Comparison of ENCODE assay signal across 13 mouse cellular contexts in genomic region chr2:26201926-26202848, GRCm38 (mm10). TPM values are rescaled to one million over a fixed set of nuclear protein-coding genes. Genes with fewer than 3 reads are reported as not detected.
DNase-seq lines count a peak whose midpoint lies in the region; ATAC-seq and TF ChIP-seq lines count a peak whose summit lies in the region.
"Had no signal": no experiment of that assay in that cellular context is flagged by ENCODE, and none has a peak within 500 bp of the region (broad histone marks: within the 10 kb centered on the region; RNA-seq: fewer than 3 reads in every experiment).

No protein-coding gene starts in this region.

- H3K36me3 ChIP-seq in heart, embryonic 15.5 days, result no peaks in the 10 kb centered on the region
- no peaks in the 10 kb centered on the region for H3K36me3 ChIP-seq in forebrain, postnatal 0 days (ENCODE audit: insufficient read depth)
- no peaks in the 10 kb centered on the region for H3K36me3 ChIP-seq in midbrain, postnatal 0 days (ENCODE audit: insufficient read depth, low read length)

- WGBS in heart, embryonic 15.5 days, result 1% methylated on average over 77 of the region's 77 CpGs
- 2% methylated on average over 77 of the region's 77 CpGs for WGBS in forebrain, postnatal 0 days
- 1% methylated on average over 76 of the region's 77 CpGs for WGBS in midbrain, postnatal 0 days

- intact Hi-C loops in heart, postnatal 14 days (cut with DNase I), result no loop called here
- intact Hi-C loops in heart, postnatal 36 days (cut with DNase I), result no loop called here

- no peak for DNase-seq in heart, postnatal 14 days
- DNase-seq in adrenal gland, postnatal 25 days, result peak; percentile 34
- peak; percentile 51 for DNase-seq in forebrain, postnatal 0 days
- DNase-seq in midbrain, postnatal 0 days (ENCODE audit: low spot score), result no peak
- no peak for DNase-seq in heart, postnatal 36 days
- no peak for DNase-seq in layer of hippocampus, adult 9-10 months (ENCODE audit: low spot score)
- DNase-seq: cerebellum, adult 9-11 months had no signal

- TF ChIP-seq CTCF in forebrain, postnatal 0 days (IDR thresholded peaks at IDR 0.05; ENCODE audit: low read depth), result no peak
- TF ChIP-seq CTCF in midbrain, postnatal 0 days (IDR thresholded peaks at IDR 0.05), result no peak

- H3K9me3 ChIP-seq in heart, embryonic 15.5 days (replicated peaks), result no peaks in the 10 kb centered on the region
- no peaks in the 10 kb centered on the region for H3K9me3 ChIP-seq in forebrain, postnatal 0 days (ENCODE audit: low read length)
- H3K9me3 ChIP-seq in midbrain, postnatal 0 days (ENCODE audit: low read length), result no peaks in the 10 kb centered on the region

- H3K4me1 ChIP-seq in heart, embryonic 15.5 days (replicated peaks), result peaks cover 26% of the 10 kb centered on the region
- peaks cover 12% of the 10 kb centered on the region; the same call in 1 of the 2 replicates for H3K4me1 ChIP-seq in forebrain, postnatal 0 days (ENCODE audit: insufficient read depth)
- peaks cover 13% of the 10 kb centered on the region; the same call in 1 of the 2 replicates for H3K4me1 ChIP-seq in midbrain, postnatal 0 days (ENCODE audit: insufficient read depth, low read length)

- peak overlapping the region; percentile 12; the same call in 1 of the 2 replicates for H3K4me3 ChIP-seq in heart, embryonic 15.5 days
- H3K4me3 ChIP-seq in forebrain, postnatal 0 days (ENCODE audit: low read depth, low read length), result peak overlapping the region; percentile 11; the same call in 1 of the 2 replicates
- peak overlapping the region; percentile 29 for H3K4me3 ChIP-seq in midbrain, postnatal 0 days (ENCODE audit: low read depth, low read length)

- no peak overlapping the region for H3K27ac ChIP-seq in heart, embryonic 15.5 days
- no peak overlapping the region for H3K27ac ChIP-seq in forebrain, postnatal 0 days (ENCODE audit: low read depth, low read length)
- H3K27ac ChIP-seq in midbrain, postnatal 0 days (ENCODE audit: low read depth, low read length), result no peak overlapping the region

- peaks cover 100% of the 10 kb centered on the region for H3K27me3 ChIP-seq in heart, embryonic 15.5 days
- peaks cover 89% of the 10 kb centered on the region for H3K27me3 ChIP-seq in forebrain, postnatal 0 days (ENCODE audit: insufficient read depth, low read length)
- H3K27me3 ChIP-seq in midbrain, postnatal 0 days (ENCODE audit: insufficient read depth, low read length), result peaks cover 96% of the 10 kb centered on the region

- peak overlapping the region; percentile 28 for H3K4me2 ChIP-seq in heart, embryonic 15.5 days
- peak overlapping the region; percentile 36 for H3K4me2 ChIP-seq in forebrain, postnatal 0 days (ENCODE audit: low read depth)
- peak overlapping the region; percentile 44 for H3K4me2 ChIP-seq in midbrain, postnatal 0 days (ENCODE audit: low read depth, low read length, poor library complexity, severe bottlenecking)

- H3K9ac ChIP-seq in heart, embryonic 15.5 days, result no peak overlapping the region
- H3K9ac ChIP-seq in forebrain, postnatal 0 days, result no peak overlapping the region
- H3K9ac ChIP-seq in midbrain, postnatal 0 days (replicated peaks; ENCODE audit: low read length, poor library complexity, severe bottlenecking), result no peak overlapping the region

- ATAC-seq in heart, embryonic 15.5 days (replicated peaks; ENCODE audit: insufficient number of reproducible peaks, insufficient read depth, low FRiP score, low read depth), result no peak
- no peak for ATAC-seq in forebrain, postnatal 0 days
- ATAC-seq in midbrain, postnatal 0 days (ENCODE audit: low FRiP score), result no peak
- ATAC-seq in CD4-positive, CD25-positive, alpha-beta regulatory T cell, adult 4 months, result no peak

RNA-seq across cellular contexts. Expression of gene Lhx3, which starts 5.9 kb away (rescaled TPM):
- not detected in 2 replicates for polyA plus RNA-seq in heart, embryonic 15.5 days (2015; fragmentation: Nextera tagmentation; extraction: Ambion mirVana)
- not detected for total RNA-seq in heart, postnatal 14 days (2021)
- total RNA-seq in adrenal gland, postnatal 25 days (2021), result 0.48 and 0.76 TPM in 2 replicates
- total RNA-seq in forebrain, postnatal 0 days (2014; rRNA removed), result 0.08 TPM in 1 of 2 replicates, not detected in the other
- 0.06 TPM in 1 of 2 replicates, not detected in the other for polyA plus RNA-seq in forebrain, postnatal 0 days (2015; fragmentation: Nextera tagmentation; extraction: Ambion mirVana)
- total RNA-seq in midbrain, postnatal 0 days (2014; rRNA removed), result 0.38 TPM in 1 of 2 replicates, not detected in the other
- 0.12 TPM in 1 of 2 replicates, not detected in the other for polyA plus RNA-seq in midbrain, postnatal 0 days (2015; fragmentation: Nextera tagmentation; extraction: Ambion mirVana)
- polyA plus RNA-seq in CD4-positive, CD25-positive, alpha-beta regulatory T cell, adult 4 months (2017; shearing (Covaris generic)), result not detected
- total RNA-seq in heart, postnatal 36 days (2021), result not detected
- total RNA-seq: left cerebral cortex, postnatal 4 days; MEL; neutrophil, adult 5-6 weeks had no signal
- polyA plus RNA-seq: heart, postnatal 0 days had no signal

RNA-seq across cellular contexts. Expression of gene Qsox2, which starts 35.1 kb away (rescaled TPM):
- 8.8 and 14.3 TPM in 2 replicates for polyA plus RNA-seq in heart, embryonic 15.5 days (2015; fragmentation: Nextera tagmentation; extraction: Ambion mirVana)
- 10 to 100 TPM; 13.8 to 16.1 TPM for total RNA-seq in heart, postnatal 14 days (2021)
- 17.5 and 19.7 TPM in 2 replicates for total RNA-seq in adrenal gland, postnatal 25 days (2021)
- total RNA-seq in forebrain, postnatal 0 days (2014; rRNA removed), result 21.2 and 22.2 TPM in 2 replicates
- polyA plus RNA-seq in forebrain, postnatal 0 days (2015; fragmentation: Nextera tagmentation; extraction: Ambion mirVana), result 5.5 and 9.1 TPM in 2 replicates
- 19.2 and 25.6 TPM in 2 replicates for total RNA-seq in midbrain, postnatal 0 days (2014; rRNA removed)
- polyA plus RNA-seq in midbrain, postnatal 0 days (2015; fragmentation: Nextera tagmentation; extraction: Ambion mirVana), result 8.4 and 9.9 TPM in 2 replicates
- polyA plus RNA-seq in CD4-positive, CD25-positive, alpha-beta regulatory T cell, adult 4 months (2017; shearing (Covaris generic)), result 1 to 10 TPM; 2.0 to 2.1 TPM
- 10 to 100 TPM; 19.0 to 19.7 TPM for total RNA-seq in heart, postnatal 36 days (2021)

Comparison
In these comparisons a context has a peak if more than half of its experiments do, and no peak if none do; other contexts are left out.
1. DNase-seq: peak in adrenal gland, postnatal 25 days (single experiment) and forebrain, postnatal 0 days (single experiment); none in heart, postnatal 14 days (0 of 2), midbrain, postnatal 0 days (single experiment), heart, postnatal 36 days (0 of 2) and layer of hippocampus, adult 9-10 months (single experiment).
2. Peak in every context shown above with its lines, with median percentiles within 50 percentile points of each other: H3K4me2 ChIP-seq and H3K4me3 ChIP-seq.